Mouse (Mus musculus) megakaryocyte, adult 5-6 weeks (primary cell): ENCODE data around the gene Coq7. TPM values are rescaled to one million over a fixed set of nuclear protein-coding genes. Genes with fewer than 3 reads are reported as not detected.

Experiments used
- ATAC-seq: 2 replicates; pipeline ENCODE4 v1.8.0; 2016; ENCODE audit warnings: mild to moderate bottlenecking, inconsistent platforms; ENCODE audit not compliant: poor library complexity, severe bottlenecking
- total RNA-seq, 2 experiments: library from RNA; stranded (forward) in 1 of 2; stranded (reverse) in 1 of 2; fragments of 153-499, 151-499 nt in 1 of 2; fragments of 221-1000, 200-1000 nt in 1 of 2; gene quantifications; 2 replicates each; pipeline versions ENCODE4 v1.2.3 to v1.2.4; 2015 to 2017

Gene Coq7
- total RNA-seq, 2 experiments from 2014 or later, result 18.3 to 20.9 TPM

- peak; percentile 67 for ATAC-seq
These were observed 34.0 kb downstream of the Coq7 start for GRCm38 (mm10) chr7:118498984-118499783.

- no peak for ATAC-seq
These were observed 38.1 kb downstream of the Coq7 start for GRCm38 (mm10) chr7:118494892-118495579.

GRCm38 (mm10) chr7:118493892-118494291 is 39.3 kb downstream of the Coq7 start:
- ATAC-seq, result no peak

- peak; percentile 82 for ATAC-seq
These were observed 41.6 kb downstream of the Coq7 start, which contains the start of gene Itpripl2 for GRCm38 (mm10) chr7:118491431-118492147. TSS of gene Itpripl2 (minus strand) at chr7:118491975.

DNA sequence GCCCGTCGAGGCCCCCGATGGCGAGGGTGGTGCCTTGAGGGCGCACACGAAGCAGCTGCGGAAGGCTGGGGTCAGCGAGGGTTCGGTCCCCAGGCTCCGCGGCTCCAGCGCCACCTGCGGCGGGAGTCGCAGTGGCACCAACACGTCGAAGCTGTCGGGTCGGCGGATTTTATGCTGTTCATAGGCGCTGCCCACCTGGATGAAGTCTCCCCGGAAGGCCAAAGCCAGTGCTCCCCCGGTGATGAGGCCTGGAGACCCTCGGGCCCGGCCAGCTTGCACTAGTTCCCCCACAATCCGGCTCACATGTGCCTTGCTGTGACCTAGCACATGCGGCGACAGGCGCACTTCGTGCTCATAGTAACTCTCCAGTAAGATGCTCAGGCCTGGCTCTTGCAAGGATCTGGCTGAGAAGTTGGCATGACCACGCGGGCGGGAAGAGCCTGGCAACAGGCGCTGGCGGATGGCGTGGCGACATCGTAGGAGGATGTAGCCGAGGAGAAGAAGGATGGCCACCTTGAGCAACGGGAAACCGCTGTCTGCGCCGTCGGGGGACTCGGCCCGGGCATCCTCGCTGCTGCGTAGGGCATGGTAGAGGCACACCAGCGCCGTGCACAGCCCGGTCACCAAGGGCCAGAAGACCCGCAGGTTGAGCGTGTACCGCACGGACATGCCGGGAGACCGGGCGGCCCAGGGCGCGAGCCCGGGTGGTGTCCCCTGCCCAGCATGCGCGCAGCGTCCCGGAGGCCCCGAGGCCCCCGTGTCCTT is 42.3 kb downstream of the Coq7 start:
- peak; percentile 31 for ATAC-seq

DNA sequence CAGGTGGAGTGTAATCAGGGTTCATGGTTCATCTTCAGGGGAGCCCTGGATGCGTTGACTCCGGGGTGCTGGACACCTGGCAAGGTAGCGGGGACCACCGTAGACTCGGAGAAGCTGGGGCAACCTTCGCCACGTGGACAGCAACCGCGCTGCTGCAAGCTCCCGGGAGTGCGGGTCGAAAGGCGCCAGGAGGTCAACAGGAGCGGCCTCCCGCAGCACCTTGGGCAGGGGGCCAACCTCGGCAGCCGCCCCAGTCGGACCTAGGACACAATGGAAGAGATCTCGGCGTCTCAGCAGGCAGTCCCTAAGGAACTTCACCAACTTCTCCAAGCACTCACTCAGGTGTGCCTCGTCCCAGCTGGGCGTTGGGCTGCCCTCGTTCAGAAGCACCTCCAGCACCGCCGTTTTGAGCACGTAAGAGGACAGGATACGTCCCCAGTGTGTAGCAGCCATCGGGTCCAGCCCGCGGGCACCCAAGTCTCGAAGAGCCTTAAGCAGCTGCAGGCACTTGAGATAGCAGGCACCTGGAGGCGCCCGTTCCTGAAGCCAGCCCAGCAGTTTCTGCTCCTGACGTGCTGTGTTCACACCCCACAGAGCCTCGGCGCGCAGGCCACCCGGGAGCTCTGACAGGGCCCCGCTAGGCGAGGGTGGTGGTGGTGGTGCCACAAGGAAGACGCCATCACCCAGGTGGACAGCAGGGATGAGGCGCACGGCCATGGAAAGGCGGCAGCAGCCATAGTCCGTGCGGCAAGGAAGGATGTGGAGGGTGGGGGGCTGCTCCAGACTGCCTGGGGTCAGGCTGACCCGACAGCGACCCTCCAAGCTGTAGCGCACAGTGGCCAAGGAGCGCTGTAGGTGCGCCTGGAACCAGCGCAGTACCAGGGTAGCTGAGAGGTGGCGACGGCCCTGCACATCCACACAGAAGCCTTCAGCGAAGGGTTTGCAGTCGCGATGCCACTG is 43.2 kb downstream of the Coq7 start:
- ATAC-seq, result no peak

- no peak for ATAC-seq
These were observed 45.0 kb downstream of the Coq7 start for GRCm38 (mm10) chr7:118488060-118488664.

GRCm38 (mm10) chr7:118486917-118487316 is 46.2 kb downstream of the Coq7 start:
- no peak for ATAC-seq

DNA sequence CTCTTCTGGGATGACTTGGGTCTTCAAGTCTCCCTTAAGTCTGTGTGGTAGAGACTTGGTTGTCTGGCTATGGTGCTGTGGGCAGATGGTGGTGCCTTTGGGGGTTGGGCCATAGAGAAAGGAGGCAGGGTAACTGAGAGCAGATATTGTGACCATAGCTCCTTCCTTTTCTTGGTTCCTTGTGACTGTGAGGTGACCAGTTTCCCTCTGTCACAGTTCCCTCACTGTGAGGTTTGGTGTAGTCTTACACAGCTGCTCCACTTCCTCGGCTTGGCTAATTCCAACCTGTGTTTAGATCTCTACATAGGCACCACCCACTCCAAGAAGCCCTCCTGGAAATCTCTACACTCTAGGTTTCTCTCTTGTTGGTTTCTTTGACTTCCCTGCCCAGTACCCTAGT is 49.2 kb downstream of the Coq7 start:
- ATAC-seq, result peak; percentile 49

- ATAC-seq, result no peak
These were observed 51.2 kb downstream of the Coq7 start for GRCm38 (mm10) chr7:118482001-118482400.

DNA sequence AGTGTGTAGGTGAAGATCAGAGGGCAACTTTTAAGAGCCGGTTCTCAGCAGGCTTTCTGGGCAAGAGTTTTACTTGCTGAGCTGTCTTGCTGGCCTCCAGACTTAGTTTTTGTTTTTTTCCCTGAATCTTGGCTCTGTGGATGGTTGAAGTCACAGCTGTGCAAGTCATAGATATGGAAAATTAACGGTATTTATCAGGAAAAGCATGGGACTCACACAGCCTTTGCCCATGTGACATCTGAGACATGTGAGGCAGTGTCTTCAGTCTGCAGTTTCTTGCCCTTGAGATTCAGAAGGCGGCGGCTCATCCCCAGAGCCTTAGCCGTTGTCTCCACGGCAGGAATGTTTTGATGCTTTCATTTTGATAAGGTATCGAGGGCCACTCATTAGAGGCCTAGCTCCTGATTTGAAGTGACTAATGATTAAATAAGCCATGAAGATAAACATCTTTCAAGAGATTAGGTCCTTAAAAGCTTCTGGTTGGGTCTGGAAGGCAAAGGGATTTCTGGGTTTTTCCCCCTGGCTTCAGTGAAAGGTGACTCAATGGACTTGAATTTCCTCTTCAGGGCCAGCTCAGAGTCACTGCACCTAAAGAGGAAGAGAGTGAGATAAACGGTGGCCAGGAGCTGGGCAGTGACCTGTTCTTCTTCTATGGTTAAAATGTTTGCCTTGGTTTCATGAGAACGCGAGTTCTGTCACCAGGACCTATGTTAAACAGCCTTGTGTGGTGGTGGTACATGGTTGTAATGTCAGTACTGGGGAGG is 51.9 kb downstream of the Coq7 start:
- peak; percentile 32; the same call in 1 of the 2 replicates for ATAC-seq

- no peak for ATAC-seq
These were observed 52.9 kb downstream of the Coq7 start for GRCm38 (mm10) chr7:118480160-118480709.

DNA sequence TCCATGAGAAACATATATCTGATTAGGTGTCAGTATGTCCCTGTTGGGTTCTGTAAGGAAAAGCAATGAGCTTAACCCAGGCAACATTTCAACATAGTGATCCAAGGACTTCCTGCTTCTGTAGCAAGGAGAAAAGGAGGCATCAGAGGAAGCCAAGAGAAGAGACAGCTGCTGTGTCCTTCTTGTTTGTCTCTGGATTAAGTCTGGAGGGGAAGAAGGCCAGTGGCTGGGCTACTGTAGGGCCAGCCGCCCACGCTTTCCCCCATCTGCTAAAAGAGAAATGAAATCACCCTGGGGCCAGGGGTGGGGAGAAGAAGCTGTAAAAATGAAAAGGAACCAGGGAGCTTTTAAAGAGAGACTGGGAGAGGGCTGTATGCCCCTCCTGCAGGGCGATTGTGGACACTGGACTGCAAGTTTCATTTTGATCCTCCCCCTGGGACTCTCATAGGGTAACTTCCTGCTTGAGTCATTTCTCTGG is 54.3 kb downstream of the Coq7 start:
- ATAC-seq, result peak; percentile 26

- no peak for ATAC-seq
These were observed 56.7 kb downstream of the Coq7 start for GRCm38 (mm10) chr7:118476428-118476827.

DNA sequence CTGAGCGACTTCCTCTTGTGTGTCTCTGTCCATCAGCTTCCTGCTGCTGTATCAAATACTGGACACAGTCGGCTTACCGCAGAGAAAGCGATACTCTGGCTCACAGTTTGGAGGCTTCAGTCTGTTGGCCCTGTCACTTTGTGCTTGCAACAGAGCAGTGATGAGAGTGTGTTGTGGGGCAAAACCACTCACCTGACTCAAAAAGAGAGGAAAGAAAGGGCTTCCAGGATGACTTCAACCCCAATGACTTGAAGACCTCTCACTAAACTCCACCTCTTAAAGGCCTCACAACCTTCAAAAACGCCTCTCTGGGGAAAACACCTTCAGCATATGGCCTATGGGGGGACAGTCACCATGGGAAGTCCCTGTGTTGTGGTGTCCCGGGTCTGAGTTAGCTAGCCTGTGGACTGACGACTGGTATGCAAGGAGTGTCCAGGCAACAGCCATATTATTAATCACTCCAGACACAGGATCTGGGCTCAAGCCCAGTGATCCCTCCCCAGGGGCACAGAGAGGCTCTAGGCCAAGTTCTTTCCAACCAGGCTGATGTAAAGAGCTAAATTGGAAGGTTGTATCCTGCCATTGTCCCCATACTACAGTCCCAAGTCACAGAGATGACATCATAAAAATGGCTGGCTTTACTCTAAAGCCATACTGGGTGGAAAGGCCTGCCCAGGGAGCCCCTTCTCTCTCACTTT is 58.0 kb downstream of the Coq7 start:
- ATAC-seq, result no peak

GRCm38 (mm10) chr7:118472886-118473285 is 60.3 kb downstream of the Coq7 start:
- ATAC-seq, result no peak

- ATAC-seq, result no peak
These were observed 65.1 kb downstream of the Coq7 start for GRCm38 (mm10) chr7:118468060-118468459.
